Mouse (Mus musculus) gastrocnemius, postnatal 36 days (tissue): ENCODE measurements around the gene Polr1d. TPM values are rescaled to one million over a fixed set of nuclear protein-coding genes. Genes with fewer than 3 reads are reported as not detected.

Experiments used
- DNase-seq, 2 experiments: peaks; one replicate each; pipeline ENCODE4 v3.0.0; 2022
- intact Hi-C: fragments of 180-260 bp; cut with DNase I; formaldehyde crosslinking; loops from one replicate; pipeline ENCODE4 v1.15.1; 2025
- long read RNA-seq, 2 experiments: library from polyadenylated mRNA; stranded (forward); transcript quantifications; one replicate each; pipeline ENCODE4 v2.0.0; 2021
- total RNA-seq, 2 experiments: library from RNA; stranded (reverse); gene quantifications; 2 replicates each; pipeline ENCODE4 v1.2.3; 2021

The Polr1d gene
- 10 to 100 TPM; 77.8 to 91.3 TPM for total RNA-seq
- long read RNA-seq, experiment 1, transcript Polr1d-202 (3 exons, 1,137 nt) = minor isoform, 41 of 194 reads
- long read RNA-seq, experiment 1, transcript Polr1d-201 (2 exons, 1,196 nt) = major isoform, 149 of 194 reads
- long read RNA-seq, experiment 1, partial matches to known transcripts = 3 of 194 reads
- long read RNA-seq, experiment 1, other reads (novel, unspliced or antisense) = 1 of 194 reads
- long read RNA-seq, experiment 2, transcript Polr1d-202 (3 exons, 1,137 nt) = minor isoform, 28 of 177 reads
- long read RNA-seq, experiment 2, transcript Polr1d-201 (2 exons, 1,196 nt) = major isoform, 140 of 177 reads
- long read RNA-seq, experiment 2, partial matches to known transcripts = 6 of 177 reads
- long read RNA-seq, experiment 2, other reads (novel, unspliced or antisense) = 3 of 177 reads

DNA sequence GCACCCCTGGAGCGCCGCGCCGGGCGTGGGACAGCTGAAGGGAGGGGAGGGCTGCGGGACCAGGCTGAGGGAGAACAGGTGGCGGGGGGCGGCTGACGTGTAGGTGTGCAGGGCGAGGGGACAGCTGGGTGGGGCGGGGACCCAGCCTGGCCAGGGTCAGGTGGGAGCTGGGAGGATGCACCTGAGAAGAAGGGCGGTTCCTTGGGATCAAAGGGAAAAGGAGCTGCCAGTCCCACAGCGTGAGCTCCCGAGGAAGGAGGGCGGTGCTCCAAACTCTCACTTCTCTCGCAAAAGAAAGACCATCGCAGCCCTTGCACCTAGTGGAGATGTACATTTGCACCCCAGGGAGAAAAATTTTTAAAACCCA lies at the start of gene Polr1d:
Gene Polr1d, plus strand, starts transcription at position 252 of the 367 bp plus-strand sequence.
- intact Hi-C loops = loop anchor here (5.0 kb wide), 1 partner anchor 39 kb away; no protein-coding TSS in a partner anchor
- no peak for DNase-seq

GRCm38 (mm10) chr5:147031281-147031680 lies 45.6 kb upstream of the Polr1d start:
- intact Hi-C loops = no loop called here
- no peak for DNase-seq

GRCm38 (mm10) chr5:147033155-147033554 lies 43.7 kb upstream of the Polr1d start:
- DNase-seq = peak in 1 of 2 experiments; percentile 29

DNA sequence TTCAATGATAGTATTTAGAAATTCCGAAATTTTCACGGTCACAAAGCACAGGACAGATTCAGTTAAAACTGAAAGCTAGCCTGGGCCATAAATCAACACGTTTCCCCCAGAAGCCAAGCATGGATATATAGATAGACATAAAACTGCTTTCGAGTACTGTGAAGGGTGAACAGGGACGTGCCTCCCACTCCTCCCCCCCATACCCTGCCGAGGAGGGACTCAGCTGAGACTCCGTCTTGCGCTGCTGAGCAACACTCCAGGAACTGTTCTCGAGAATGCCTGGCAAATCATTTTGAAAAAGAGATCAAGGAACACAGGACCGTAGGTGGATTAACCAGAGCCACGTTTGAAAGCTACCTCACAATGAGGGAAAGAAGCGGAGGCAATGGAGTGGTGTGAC lies 42.6 kb upstream of the Polr1d start:
- intact Hi-C loops = no loop called here
- DNase-seq = no peak

More at GRCm38 (mm10) chr5:147033155-147033554, 43.7 kb upstream of the Polr1d start:
- intact Hi-C loops = no loop called here

GRCm38 (mm10) chr5:147035301-147035700 lies 41.5 kb upstream of the Polr1d start:
- DNase-seq = no peak
- intact Hi-C loops = loop anchor here (5.0 kb wide), 1 partner anchor 42 kb away; the partner anchor contains the start of genes Lnx2 and Polr1d

DNA sequence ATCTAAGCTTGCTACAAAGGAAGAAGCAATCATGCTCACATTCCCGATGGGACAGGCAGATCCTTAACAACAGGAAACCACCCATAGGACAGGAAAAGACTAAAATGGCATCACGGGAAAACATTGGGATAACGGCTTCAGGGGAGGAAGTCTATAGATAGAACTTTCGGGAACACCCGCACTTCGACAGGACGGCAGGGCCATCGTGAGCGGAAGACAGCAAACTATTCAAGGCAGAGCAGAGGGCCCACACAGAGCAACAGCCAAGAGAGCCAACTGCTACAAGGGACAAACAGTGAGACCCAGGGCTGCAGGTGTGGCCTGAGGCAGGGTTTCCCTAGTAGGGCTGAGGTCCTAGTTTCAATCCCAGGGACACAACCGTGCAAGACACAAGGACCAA lies 40.8 kb upstream of the Polr1d start:
- DNase-seq = no peak
- intact Hi-C loops = loop anchor here (2.0 to 5.0 kb wide), 2 partner anchors 41 to 73 kb away; partner anchors contain the start of genes Lnx2, Mtif3 and Polr1d

GRCm38 (mm10) chr5:147036661-147037060 lies 40.2 kb upstream of the Polr1d start:
- intact Hi-C loops = loop anchor here (2.0 to 5.0 kb wide), 2 partner anchors 41 to 74 kb away; partner anchors contain the start of genes Lnx2, Mtif3 and Polr1d
- DNase-seq = no peak

- no peak for DNase-seq
- intact Hi-C loops = loop anchor here (2.0 to 5.0 kb wide), 2 partner anchors 40 to 75 kb away; partner anchors contain the start of genes Lnx2, Mtif3 and Polr1d
Measured at GRCm38 (mm10) chr5:147037601-147038000, 39.2 kb upstream of the Polr1d start.

DNA sequence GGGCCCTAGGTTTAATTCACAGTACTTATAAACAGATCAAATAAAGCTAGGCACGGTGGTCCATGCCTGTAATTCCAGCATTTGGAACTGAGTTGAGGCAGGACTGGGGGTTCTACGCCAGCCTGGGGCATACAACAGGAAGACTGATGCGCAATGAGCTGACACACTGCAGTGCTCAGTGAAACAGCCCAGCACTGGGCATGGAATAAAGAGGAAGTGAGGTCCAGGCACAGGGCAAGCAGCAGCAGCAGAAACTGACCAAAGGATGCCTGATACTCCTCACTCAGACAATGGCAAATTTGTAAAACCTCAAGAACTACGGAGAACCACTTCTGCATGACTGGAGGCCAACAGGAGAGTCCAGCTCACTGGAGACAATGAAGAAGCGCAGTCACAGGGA lies 37.5 kb upstream of the Polr1d start:
- intact Hi-C loops = loop anchor here (5.0 kb wide), 1 partner anchor 38 kb away; the partner anchor contains the start of genes Lnx2 and Polr1d
- DNase-seq = no peak

GRCm38 (mm10) chr5:147041965-147042937 lies 34.6 kb upstream of the Polr1d start:
- DNase-seq = no peak
- intact Hi-C loops = no loop called here

DNA sequence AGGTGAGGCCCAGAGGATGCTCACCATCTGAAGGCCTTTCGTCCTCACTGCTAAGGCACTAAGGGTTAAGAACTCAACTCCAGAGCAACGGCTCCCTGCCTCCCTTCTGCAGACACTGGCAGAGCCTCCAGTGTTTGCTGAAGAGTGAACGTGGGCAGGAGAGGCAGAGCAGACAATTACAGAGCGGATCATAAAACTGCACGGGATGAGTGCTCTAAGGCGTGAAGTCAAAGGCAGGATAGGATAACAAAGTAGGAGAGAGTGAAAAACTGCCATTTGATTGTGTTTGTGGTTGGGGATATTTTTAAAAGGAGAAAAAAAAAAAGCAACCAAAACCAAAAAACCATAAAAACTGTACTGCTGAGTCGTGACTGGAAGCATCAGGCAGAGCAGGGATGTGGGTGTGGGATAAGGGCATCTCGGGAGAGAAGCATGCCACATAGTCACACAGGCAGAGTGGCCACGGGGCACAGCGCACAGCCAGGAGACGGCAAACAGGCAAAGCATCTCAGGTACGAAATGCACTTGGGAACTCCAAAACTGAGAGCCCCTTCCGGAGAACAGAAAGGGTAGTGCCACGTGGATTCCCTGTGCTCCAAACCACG lies 33.5 kb upstream of the Polr1d start:
- intact Hi-C loops = no loop called here
- DNase-seq = no peak

DNA sequence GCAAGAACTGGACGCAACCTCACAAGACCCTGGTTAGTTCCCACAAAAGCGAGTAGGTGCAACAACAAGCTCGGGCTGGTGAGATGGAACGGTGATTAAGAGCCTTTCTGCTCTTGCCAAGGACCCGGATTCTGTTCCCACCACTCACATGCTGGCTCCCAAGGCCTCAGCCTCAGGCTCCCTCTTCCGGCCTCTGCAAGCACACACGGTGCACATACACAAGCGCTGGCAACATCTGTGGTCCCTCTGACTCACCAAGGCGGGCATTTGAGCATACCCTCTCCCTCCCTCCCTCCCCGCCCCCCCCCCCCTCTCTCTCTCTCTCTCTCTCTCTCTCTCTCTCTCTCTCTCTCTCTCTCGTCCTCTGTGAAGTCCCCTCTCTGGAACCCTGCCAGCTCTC lies 31.5 kb upstream of the Polr1d start:
- intact Hi-C loops = no loop called here

GRCm38 (mm10) chr5:147045929-147046328 lies 30.9 kb upstream of the Polr1d start:
- no peak for DNase-seq
- intact Hi-C loops = no loop called here

More for the DNA sequence above, 31.5 kb upstream of the Polr1d start:
- no peak for DNase-seq

DNA sequence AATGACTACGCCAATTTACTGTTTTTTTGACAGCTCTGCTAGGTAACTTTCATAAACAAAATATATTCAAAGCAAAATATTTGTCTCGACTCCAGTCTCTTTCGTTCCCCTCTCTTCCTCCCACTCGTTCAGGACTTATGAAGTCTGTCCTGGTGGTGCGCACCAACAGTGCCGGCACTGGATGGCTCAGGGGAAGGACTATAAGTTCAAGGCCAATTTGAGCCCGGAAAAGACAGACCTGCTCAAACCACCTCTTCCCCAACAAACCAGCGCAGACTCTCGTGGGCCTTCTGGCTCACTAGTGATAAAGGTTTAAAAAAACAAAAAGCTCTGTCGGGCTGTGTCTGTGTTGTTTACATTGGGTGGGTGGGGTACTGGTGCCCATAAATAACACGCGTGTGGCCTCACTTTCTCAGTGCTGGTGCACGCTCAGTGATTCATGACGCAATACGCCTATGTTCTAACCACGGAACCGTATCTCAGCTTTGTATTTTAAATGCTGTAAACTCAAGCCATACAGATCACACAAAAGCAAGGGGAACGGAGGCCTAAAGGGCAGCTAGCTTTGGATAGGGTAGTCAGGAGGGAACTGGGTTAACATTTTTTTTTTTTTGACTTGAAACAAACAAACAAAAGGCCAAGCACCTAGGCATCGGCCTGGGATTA lies 27.2 kb upstream of the Polr1d start:
- intact Hi-C loops = no loop called here

DNA sequence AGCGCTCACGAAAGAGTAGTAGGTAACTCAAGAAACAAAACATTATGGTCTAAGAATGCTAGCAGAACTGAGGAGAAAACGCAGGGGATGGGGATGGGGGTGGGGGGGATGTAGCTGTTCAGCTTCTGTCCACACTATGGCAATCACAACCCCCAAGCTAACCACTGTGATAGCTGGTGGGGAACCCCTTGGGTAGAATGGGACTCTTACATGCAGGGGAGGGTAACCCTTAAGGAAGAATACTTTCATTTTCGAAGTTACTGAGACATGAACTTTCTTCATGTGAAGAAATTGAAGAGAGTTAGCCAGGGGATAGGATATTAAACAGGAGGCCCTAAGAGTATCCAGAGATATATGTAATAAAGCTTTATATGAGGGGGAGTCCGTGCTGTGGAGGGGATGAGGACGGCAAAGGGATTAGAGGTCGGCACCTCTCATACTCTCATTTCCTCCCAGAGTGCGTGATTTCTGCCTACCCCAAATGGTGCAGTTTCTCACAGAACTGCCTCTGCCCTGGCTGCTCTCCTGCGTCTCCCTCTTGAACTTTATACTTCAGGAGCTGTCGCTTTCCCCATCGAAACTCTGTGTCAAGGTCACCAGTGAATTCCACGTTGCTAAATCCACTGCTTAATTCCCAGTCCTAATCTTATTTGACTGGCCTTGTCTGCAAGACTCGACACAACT lies 25.9 kb upstream of the Polr1d start:
- no peak for DNase-seq
- intact Hi-C loops = no loop called here

More for the DNA sequence above, 27.2 kb upstream of the Polr1d start:
- no peak for DNase-seq

DNA sequence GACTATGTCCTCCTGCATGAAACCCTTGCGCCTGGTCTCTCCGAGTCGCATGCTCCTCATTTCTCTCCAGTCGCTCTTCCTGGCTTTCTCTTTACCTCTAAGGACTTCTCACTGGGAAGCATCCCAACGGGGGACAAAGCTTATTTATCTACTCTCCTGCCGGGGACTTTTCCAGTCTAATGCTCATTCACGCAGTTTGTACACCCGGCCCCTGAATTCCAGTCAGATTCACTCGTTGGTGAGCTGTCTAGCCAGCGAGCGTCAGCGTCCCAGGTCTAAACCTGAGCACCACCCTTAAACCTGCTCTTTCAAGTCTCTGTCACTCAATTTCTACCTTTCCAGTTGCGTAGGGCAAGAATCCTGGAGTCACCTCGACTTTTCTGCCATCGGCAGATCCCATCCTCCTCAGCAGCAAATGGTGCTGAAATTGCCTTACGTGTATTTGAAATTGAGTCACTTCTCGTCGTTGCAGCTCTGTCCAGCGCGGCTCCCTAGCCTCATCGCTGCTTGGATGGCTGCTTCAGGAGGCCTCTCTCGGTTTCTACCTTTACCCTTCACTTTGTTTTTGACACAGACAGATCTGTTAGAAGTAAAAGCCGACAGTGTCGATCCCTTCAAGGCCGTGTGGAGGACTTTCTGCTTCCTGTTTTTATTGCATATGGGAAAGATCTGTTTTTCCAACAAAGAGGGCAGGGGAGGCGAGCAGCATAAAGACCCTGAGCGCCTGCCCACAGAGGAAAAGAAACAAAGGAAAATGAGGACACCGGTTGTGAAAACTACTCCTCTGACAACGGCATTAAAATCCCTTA lies 25.1 kb upstream of the Polr1d start:
- DNase-seq = no peak
- intact Hi-C loops = no loop called here

DNA sequence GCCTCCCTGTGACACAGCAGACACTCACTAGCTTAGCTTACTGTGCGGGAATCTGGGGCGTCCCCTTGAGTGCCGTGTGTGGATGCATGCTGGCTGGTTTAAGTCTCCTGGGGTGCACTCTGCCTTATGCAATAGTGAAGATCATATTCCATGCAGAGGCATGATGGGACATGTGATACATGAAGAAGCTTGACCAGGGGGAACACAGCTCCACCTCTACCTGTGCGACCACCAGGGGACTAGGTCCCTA lies 24.6 kb upstream of the Polr1d start:
- intact Hi-C loops = no loop called here
- no peak for DNase-seq

GRCm38 (mm10) chr5:147053071-147053470 lies 23.8 kb upstream of the Polr1d start:
- DNase-seq = no peak
- intact Hi-C loops = no loop called here

- intact Hi-C loops = no loop called here
Measured at GRCm38 (mm10) chr5:147053481-147053880, 23.4 kb upstream of the Polr1d start.

More at GRCm38 (mm10) chr5:147053481-147053880, 23.4 kb upstream of the Polr1d start:
- no peak for DNase-seq
